Mouse (Mus musculus) liver, embryonic 15.5 days (tissue): ENCODE measurements at regions not wholly inside any gene's neighbourhood (a gene's known extent, or its start where the extent isn't known, plus 50 kb on each side); places are given as distances from the start of the nearest gene placed in this dataset.

Source experiments
- ATAC-seq: fragments of 200-750 bp; cut with Nextera tagmentation; 2 replicates; pipeline ENCODE4 v1.8.0; 2017; ENCODE audit warnings: moderate number of reproducible peaks, mild to moderate bottlenecking, moderate library complexity; ENCODE audit not compliant: insufficient read depth
- H3K27ac ChIP-seq: fragments of 300-500 bp; sonication (generic); replicated peaks from 2 replicates; pipeline ENCODE4 v1.5.1; 2015; ENCODE audit warnings: mild to moderate bottlenecking, inconsistent platforms
- H3K27me3 ChIP-seq: fragments of 300-500 bp; sonication (generic); 2 replicates; pipeline ENCODE4 v1.6.1; 2015; ENCODE audit warnings: mild to moderate bottlenecking, inconsistent platforms
- H3K36me3 ChIP-seq: fragments of 300-500 bp; sonication (generic); replicated peaks from 2 replicates; pipeline ENCODE4 v1.6.1; 2015; ENCODE audit warnings: moderate library complexity, mild to moderate bottlenecking, inconsistent platforms
- H3K4me1 ChIP-seq: fragments of 300-500 bp; sonication (generic); replicated peaks from 2 replicates; pipeline ENCODE4 v1.6.1; 2015; ENCODE audit warnings: inconsistent platforms
- H3K4me2 ChIP-seq: fragments of 300-500 bp; sonication (generic); 2 replicates; pipeline ENCODE4 v1.6.1; 2015; ENCODE audit warnings: moderate library complexity, mild to moderate bottlenecking, inconsistent platforms
- H3K4me3 ChIP-seq: fragments of 300-500 bp; sonication (generic); replicated peaks from 2 replicates; pipeline ENCODE4 v1.5.1; 2015; ENCODE audit warnings: mild to moderate bottlenecking, inconsistent platforms
- H3K9ac ChIP-seq: fragments of 300-500 bp; sonication (generic); 2 replicates; pipeline ENCODE4 v1.6.1; 2015; ENCODE audit warnings: moderate library complexity, mild to moderate bottlenecking, inconsistent platforms
- H3K9me3 ChIP-seq: fragments of 300-500 bp; sonication (generic); replicated peaks from 2 replicates; pipeline ENCODE4 v1.6.1; 2016; ENCODE audit warnings: inconsistent platforms
- WGBS: fragments of 180-500 bp; shearing (Covaris S2); methylation state at CpG from one replicate; pipeline ENCODE4 v1.1.7; 2015; ENCODE audit warnings: mixed read lengths; ENCODE audit not compliant: insufficient replicate concordance; 5-methylcytosine and 5-hydroxymethylcytosine counted together

GRCm38 (mm10) chr10:83996489-83996888, 273.8 kb downstream of the 1500009L16Rik start:
- H3K4me3 ChIP-seq: no peak overlapping the region
- 63% methylated on average over 2 of the region's 2 CpGs for WGBS
- H3K9me3 ChIP-seq: no peaks in the 10 kb centered on the region
- no peak overlapping the region for H3K27ac ChIP-seq
- H3K27me3 ChIP-seq: no peaks in the 10 kb centered on the region
- no peak overlapping the region for H3K9ac ChIP-seq
- no peak overlapping the region for H3K4me2 ChIP-seq
- 0 out of 2 replicates have a peak, but pooled peaks cover 5% of the 10 kb centered on the region for H3K4me1 ChIP-seq
- no peak for ATAC-seq
- no peaks in the 10 kb centered on the region for H3K36me3 ChIP-seq

- H3K27ac ChIP-seq: no peak overlapping the region
- H3K9me3 ChIP-seq: no peaks in the 10 kb centered on the region
- ATAC-seq: no peak
- 0 out of 2 replicates have a peak, but pooled peaks cover 5% of the 10 kb centered on the region for H3K4me1 ChIP-seq
- H3K4me3 ChIP-seq: no peak overlapping the region
- no peaks in the 10 kb centered on the region for H3K27me3 ChIP-seq
- no peak overlapping the region for H3K9ac ChIP-seq
- no peaks in the 10 kb centered on the region for H3K36me3 ChIP-seq
- H3K4me2 ChIP-seq: no peak overlapping the region
- 64% methylated on average over 7 of the region's 7 CpGs for WGBS
Observed at GRCm38 (mm10) chr10:84000436-84001208, 278.0 kb downstream of the 1500009L16Rik start.

- 0 out of 2 replicates have a peak, but pooled peaks cover 5% of the 10 kb centered on the region for H3K4me1 ChIP-seq
- no peaks in the 10 kb centered on the region for H3K9me3 ChIP-seq
- H3K4me2 ChIP-seq: no peak overlapping the region
- H3K27ac ChIP-seq: no peak overlapping the region
- 45% methylated on average over 2 of the region's 2 CpGs for WGBS
- no peak overlapping the region for H3K9ac ChIP-seq
- H3K4me3 ChIP-seq: no peak overlapping the region
- ATAC-seq: no peak
- no peaks in the 10 kb centered on the region for H3K36me3 ChIP-seq
- no peaks in the 10 kb centered on the region for H3K27me3 ChIP-seq
Observed at GRCm38 (mm10) chr10:84002744-84003143, 280.1 kb downstream of the 1500009L16Rik start.

- H3K4me1 ChIP-seq: 0 out of 2 replicates have a peak, but pooled peaks cover 5% of the 10 kb centered on the region
- H3K4me2 ChIP-seq: no peak overlapping the region
- ATAC-seq: no peak
- no peaks in the 10 kb centered on the region for H3K9me3 ChIP-seq
- no peaks in the 10 kb centered on the region for H3K27me3 ChIP-seq
- no peak overlapping the region for H3K9ac ChIP-seq
- WGBS: 70% methylated on average over 8 of the region's 8 CpGs
- H3K27ac ChIP-seq: no peak overlapping the region
- no peaks in the 10 kb centered on the region for H3K36me3 ChIP-seq
- no peak overlapping the region for H3K4me3 ChIP-seq
Observed at GRCm38 (mm10) chr10:84003601-84004149, 281.0 kb downstream of the 1500009L16Rik start.

GRCm38 (mm10) chr10:84008923-84009322, 286.3 kb downstream of the 1500009L16Rik start:
- H3K4me3 ChIP-seq: no peak overlapping the region
- no peaks in the 10 kb centered on the region for H3K9me3 ChIP-seq
- H3K27ac ChIP-seq: no peak overlapping the region
- no peak overlapping the region for H3K4me2 ChIP-seq
- no peak overlapping the region for H3K9ac ChIP-seq
- ATAC-seq: no peak
- no peaks in the 10 kb centered on the region for H3K27me3 ChIP-seq
- WGBS: 69% methylated on average over 4 of the region's 4 CpGs
- no peaks in the 10 kb centered on the region for H3K4me1 ChIP-seq
- no peaks in the 10 kb centered on the region for H3K36me3 ChIP-seq

- Histone ChIP-seq H3K4me2 (no peak overlapping the region), H3K27me3 (no peaks in the 10 kb centered on the region), H3K4me1 (no peaks in the 10 kb centered on the region), H3K9me3 (no peaks in the 10 kb centered on the region), H3K4me3 (no peak overlapping the region), H3K27ac (no peak overlapping the region), H3K36me3 (no peaks in the 10 kb centered on the region), H3K9ac (no peak overlapping the region)
- 12% methylated on average over 9 of the region's 9 CpGs for WGBS
- no peak for ATAC-seq
Observed at GRCm38 (mm10) chr10:84019381-84019780, 296.7 kb downstream of the 1500009L16Rik start.

GRCm38 (mm10) chr10:84020023-84020620, 297.5 kb downstream of the 1500009L16Rik start:
- Histone ChIP-seq H3K36me3 (no peaks in the 10 kb centered on the region), H3K4me2 (no peak overlapping the region), H3K9ac (no peak overlapping the region), H3K27me3 (no peaks in the 10 kb centered on the region), H3K9me3 (no peaks in the 10 kb centered on the region), H3K27ac (no peak overlapping the region), H3K4me3 (no peak overlapping the region), H3K4me1 (no peaks in the 10 kb centered on the region)
- 30% methylated on average over 10 of the region's 10 CpGs for WGBS
- ATAC-seq: no peak

GRCm38 (mm10) chr10:84021167-84022120, 298.8 kb downstream of the 1500009L16Rik start:
- no peak for ATAC-seq
- 65% methylated on average over 12 of the region's 12 CpGs for WGBS

GRCm38 (mm10) chr10:84024294-84024693, 301.6 kb downstream of the 1500009L16Rik start:
- Histone ChIP-seq H3K9ac (no peak overlapping the region), H3K9me3 (no peaks in the 10 kb centered on the region), H3K27ac (no peak overlapping the region), H3K4me3 (no peak overlapping the region), H3K4me1 (no peaks in the 10 kb centered on the region), H3K27me3 (no peaks in the 10 kb centered on the region), H3K36me3 (no peaks in the 10 kb centered on the region), H3K4me2 (no peak overlapping the region)
- ATAC-seq: no peak
- 53% methylated on average over 4 of the region's 4 CpGs for WGBS

More at GRCm38 (mm10) chr10:84021167-84022120, 298.8 kb downstream of the 1500009L16Rik start:
- H3K4me1 ChIP-seq: no peaks in the 10 kb centered on the region
- H3K36me3 ChIP-seq: no peaks in the 10 kb centered on the region
- no peaks in the 10 kb centered on the region for H3K9me3 ChIP-seq
- H3K27ac ChIP-seq: no peak overlapping the region
- H3K4me2 ChIP-seq: no peak overlapping the region
- H3K27me3 ChIP-seq: no peaks in the 10 kb centered on the region
- H3K4me3 ChIP-seq: no peak overlapping the region
- no peak overlapping the region for H3K9ac ChIP-seq

- ATAC-seq: no peak
- Histone ChIP-seq H3K4me2 (no peak overlapping the region), H3K4me1 (no peaks in the 10 kb centered on the region), H3K9me3 (no peaks in the 10 kb centered on the region), H3K36me3 (no peaks in the 10 kb centered on the region), H3K27me3 (no peaks in the 10 kb centered on the region), H3K4me3 (no peak overlapping the region), H3K27ac (no peak overlapping the region), H3K9ac (no peak overlapping the region)
- 66% methylated on average over 8 of the region's 8 CpGs for WGBS
Observed at GRCm38 (mm10) chr10:84024901-84025300, 302.2 kb downstream of the 1500009L16Rik start.
